Mouse (Mus musculus) CH12.LX (cell line): Measurements from ENCODE around the gene Gbp2b.
A peak's percentile ranks its signal among the peaks of the same experiment; 100 is the strongest.

Source experiments
- CTCF ChIP-seq, 2 experiments: IDR thresholded peaks in 1 of 2; conservative IDR thresholded peaks in 1 of 2; 2 replicates each; pipeline ENCODE4 v1.5.1; 2011 to 2012; ENCODE audit warnings: low read depth in 2 of 2, low read length in 2 of 2, improper control_type of control experiment in 1 of 2, inconsistent platforms in 1 of 2, mild to moderate bottlenecking in 1 of 2, moderate library complexity in 1 of 2
- EP300 ChIP-seq: IDR thresholded peaks from 2 replicates; pipeline ENCODE4 v1.6.1; 2011; ENCODE audit warnings: low read length, improper control_type of control experiment
- ETS1 ChIP-seq: conservative IDR thresholded peaks from 2 replicates; pipeline ENCODE4 v1.6.1; 2012; ENCODE audit warnings: low read depth, mild to moderate bottlenecking, inconsistent platforms, low read length, improper control_type of control experiment, moderate library complexity
- MAFK ChIP-seq: IDR thresholded peaks from 2 replicates; pipeline ENCODE4 v1.6.1; 2011; ENCODE audit warnings: low read length, improper control_type of control experiment; ENCODE audit not compliant: insufficient replicate concordance
- POLR2A ChIP-seq: IDR thresholded peaks from 2 replicates; pipeline ENCODE4 v1.6.1; 2011; ENCODE audit warnings: low read depth, mild to moderate bottlenecking, improper control_type of control experiment, low read length
- SIN3A ChIP-seq: IDR thresholded peaks from 2 replicates; pipeline ENCODE4 v1.6.1; 2012; ENCODE audit warnings: low read length, improper control_type of control experiment, inconsistent platforms
- TCF12 ChIP-seq: IDR thresholded peaks from 2 replicates; pipeline ENCODE4 v1.6.1; 2014; ENCODE audit warnings: low read depth, mild to moderate bottlenecking, inconsistent platforms, low read length, improper control_type of control experiment

- TF ChIP-seq ETS1 (peak; percentile 30; the same call in 1 of the 2 replicates), POLR2A (no peak), CTCF (conservative IDR thresholded peaks at IDR 0.05 in 1 of 2, IDR thresholded peaks at IDR 0.05 in 1 of 2; ENCODE audit: low read depth in 2 of 2, low read length in 2 of 2) (peak; percentile 53 to 99), EP300 (no peak; the same call in none of the 2 replicates), MAFK (no peak), TCF12 (peak; percentile 43; the same call in 1 of the 2 replicates), SIN3A (peak; percentile 65)
Measured at GRCm38 (mm10) chr3:142620956-142621562, 26.4 kb downstream of the Gbp2b start.
